Mouse (Mus musculus): Measurements from ENCODE around the gene Camsap3. TPM values are rescaled to one million over a fixed set of nuclear protein-coding genes. Genes with fewer than 3 reads are reported as not detected.
"Not testable (repeated sequence)": the region's sequence is repeated elsewhere in the genome, so short reads cannot be mapped to it uniquely, and the experiment has no call there.

The Camsap3 gene
- polyA plus RNA-seq, 1 experiment from 2014 or later, result 23.4 TPM

DNA sequence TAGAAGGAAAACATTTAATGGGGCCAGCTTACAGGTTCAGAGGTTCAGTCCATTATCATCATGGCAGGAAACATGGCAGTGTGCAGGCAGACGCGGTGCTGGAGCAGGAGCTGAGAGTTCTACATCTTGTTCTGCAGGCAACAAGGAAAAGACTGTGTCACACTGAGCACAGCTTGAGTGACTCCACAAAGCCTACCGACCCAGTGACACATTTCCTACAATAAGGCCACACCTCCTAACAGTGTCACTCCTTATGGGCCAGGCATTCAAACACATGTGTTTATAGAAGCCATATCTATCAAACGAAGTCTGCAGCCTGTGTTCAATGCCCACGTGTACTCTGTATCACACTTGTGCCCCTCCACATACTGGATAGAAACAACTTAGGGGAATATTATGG is 17.3 kb upstream of the Camsap3 start:
- no peak overlapping the region for H3K4me2 ChIP-seq (ENCODE audit: low read depth, low read length)
- H3K36me3 ChIP-seq (ENCODE audit: control insufficient read depth, insufficient read depth, low read length), result no peaks in the 10 kb centered on the region
- H3K4me1 ChIP-seq (ENCODE audit: control insufficient read depth, insufficient read depth, low read length), result no peaks in the 10 kb centered on the region
- H3K9ac ChIP-seq (ENCODE audit: low read depth, low read length), result no peak overlapping the region
- no peak for ATAC-seq
- no peaks in the 10 kb centered on the region for H3K9me3 ChIP-seq (ENCODE audit: control insufficient read depth, low read length)
- no peak overlapping the region for H3K4me3 ChIP-seq (ENCODE audit: low read length)
- WGBS, result 83% methylated on average over 5 of the region's 5 CpGs
- no peak overlapping the region for H3K27ac ChIP-seq (ENCODE audit: low read length)
- H3K27me3 ChIP-seq (replicated peaks; ENCODE audit: control insufficient read depth, insufficient read depth, low read length), result no peaks in the 10 kb centered on the region

DNA sequence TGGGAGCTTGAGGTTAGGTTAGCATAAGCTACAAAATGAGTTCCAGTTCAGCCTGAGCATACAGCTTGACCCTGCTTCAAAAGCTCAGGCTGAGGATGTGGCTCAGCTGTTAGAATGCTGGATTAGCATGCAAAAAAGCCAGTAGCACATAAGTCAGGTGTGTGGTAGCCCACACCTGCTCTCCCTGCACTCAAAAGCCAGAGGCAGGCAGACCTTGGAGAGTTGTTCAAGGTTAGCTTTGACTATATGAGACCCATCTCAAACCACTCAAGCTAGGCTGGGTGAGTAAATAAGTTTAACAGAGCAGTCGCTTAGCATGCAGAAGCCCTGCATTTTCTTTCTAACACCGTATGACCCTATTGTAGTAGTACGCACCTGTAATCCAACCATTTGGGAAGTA is 12.5 kb upstream of the Camsap3 start:
- no peaks in the 10 kb centered on the region for H3K9me3 ChIP-seq (ENCODE audit: control insufficient read depth, low read length)
- ATAC-seq, result no peak
- no peak overlapping the region for H3K9ac ChIP-seq (ENCODE audit: low read depth, low read length)
- H3K4me1 ChIP-seq (ENCODE audit: control insufficient read depth, insufficient read depth, low read length), result peaks cover 4% of the 10 kb centered on the region; the same call in 1 of the 2 replicates
- H3K27me3 ChIP-seq (replicated peaks; ENCODE audit: control insufficient read depth, insufficient read depth, low read length), result no peaks in the 10 kb centered on the region
- no peak overlapping the region for H3K27ac ChIP-seq (ENCODE audit: low read length)
- no peak overlapping the region for H3K4me3 ChIP-seq (ENCODE audit: low read length)
- H3K36me3 ChIP-seq (ENCODE audit: control insufficient read depth, insufficient read depth, low read length), result no peaks in the 10 kb centered on the region
- no peak overlapping the region for H3K4me2 ChIP-seq (ENCODE audit: low read depth, low read length)
- 94% methylated on average over 3 of the region's 3 CpGs for WGBS

DNA sequence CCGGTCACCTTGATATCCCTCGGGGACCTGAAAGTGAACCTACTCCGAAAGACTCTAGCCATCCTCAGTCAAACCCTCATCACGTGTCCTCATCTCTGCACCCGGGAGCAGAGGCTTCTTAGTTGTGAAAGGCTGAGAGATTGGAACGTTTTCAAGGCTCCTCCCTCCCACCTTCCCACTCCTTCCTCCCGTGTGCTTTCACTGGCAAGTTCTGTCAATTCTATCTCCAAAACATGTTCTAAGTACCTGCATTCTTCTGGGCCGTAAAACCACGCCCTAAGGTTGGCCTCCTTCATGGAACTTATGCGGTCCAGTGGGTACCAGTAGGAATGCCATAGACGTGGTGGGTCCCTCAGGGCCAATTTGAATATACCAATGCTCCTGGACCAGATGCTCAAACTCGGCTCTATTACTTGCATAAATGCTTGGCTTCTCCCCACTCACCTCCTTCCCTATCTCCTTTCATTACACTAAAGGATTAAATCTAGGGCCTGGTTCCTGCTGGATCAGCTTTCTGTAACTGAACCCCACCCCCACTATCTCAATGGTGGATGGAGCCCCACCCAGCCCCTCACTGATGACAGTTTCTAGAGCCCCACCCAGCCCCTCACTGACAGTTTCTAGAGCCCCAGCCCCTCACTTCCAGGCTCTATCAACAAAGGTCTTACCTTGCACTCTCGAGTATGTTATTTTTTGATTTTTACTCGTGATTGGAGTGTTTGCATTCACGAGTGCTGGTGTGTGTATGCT is 10.7 kb upstream of the Camsap3 start:
- no peaks in the 10 kb centered on the region for H3K27me3 ChIP-seq (replicated peaks; ENCODE audit: control insufficient read depth, insufficient read depth, low read length)
- H3K4me1 ChIP-seq (ENCODE audit: control insufficient read depth, insufficient read depth, low read length), result peaks cover 6% of the 10 kb centered on the region; the same call in 1 of the 2 replicates
- H3K9me3 ChIP-seq (ENCODE audit: control insufficient read depth, low read length), result no peaks in the 10 kb centered on the region
- no peak overlapping the region for H3K4me3 ChIP-seq (ENCODE audit: low read length)
- no peaks in the 10 kb centered on the region for H3K36me3 ChIP-seq (ENCODE audit: control insufficient read depth, insufficient read depth, low read length)
- H3K4me2 ChIP-seq (ENCODE audit: low read depth, low read length), result no peak overlapping the region
- 65% methylated on average over 15 of the region's 15 CpGs for WGBS
- no peak overlapping the region for H3K27ac ChIP-seq (ENCODE audit: low read length)
- H3K9ac ChIP-seq (ENCODE audit: low read depth, low read length), result no peak overlapping the region
- peak; percentile 29 for ATAC-seq

DNA sequence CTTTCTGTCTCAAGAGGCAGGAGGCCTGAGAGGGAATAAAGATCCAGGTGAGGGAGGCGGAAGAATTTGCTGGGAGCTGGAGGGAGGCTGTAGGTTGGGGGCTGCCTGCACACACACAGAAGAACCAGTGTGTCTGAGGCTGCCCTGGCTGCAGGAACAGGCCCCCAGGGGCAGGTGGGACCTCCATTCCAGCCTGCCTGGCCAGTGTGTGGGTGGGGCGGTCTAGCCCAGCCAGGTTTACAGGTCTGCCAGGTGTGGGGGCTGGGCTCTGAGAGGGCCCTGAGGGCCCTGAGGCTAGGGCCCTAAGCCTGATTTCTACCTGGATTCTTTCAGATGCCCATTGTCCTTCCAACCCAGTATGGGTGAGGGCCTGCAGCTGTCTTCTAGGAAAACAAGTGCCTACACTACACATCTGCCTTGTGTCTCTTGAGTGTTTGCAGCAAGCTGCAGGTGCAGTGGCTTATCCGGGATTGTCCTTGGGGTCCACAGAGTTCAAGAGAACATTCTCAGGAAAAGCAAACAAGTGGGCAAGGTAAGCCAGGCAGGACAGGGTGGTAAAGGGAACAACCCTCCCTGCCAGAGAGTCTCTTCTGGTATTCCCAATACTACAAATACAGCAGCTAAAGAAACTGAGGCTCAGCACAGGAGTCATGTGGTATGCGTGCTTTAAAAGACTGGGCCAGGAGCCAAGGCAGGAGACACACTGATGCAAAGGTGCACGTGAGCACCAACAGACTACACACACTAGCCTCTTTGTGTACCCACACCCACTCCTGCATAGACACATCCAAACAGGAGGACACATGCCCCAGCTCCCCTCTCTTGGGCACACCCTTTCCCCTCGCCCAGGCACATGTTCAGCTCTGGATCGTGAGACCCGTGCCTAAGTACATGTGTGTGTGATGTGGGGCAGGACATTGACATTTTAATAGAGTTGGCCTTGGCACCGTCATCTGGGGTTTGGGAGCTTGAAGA is 7.4 kb upstream of the Camsap3 start:
- peaks cover 6% of the 10 kb centered on the region; the same call in 1 of the 2 replicates for H3K4me1 ChIP-seq (ENCODE audit: control insufficient read depth, insufficient read depth, low read length)
- 59% methylated on average over 9 of the region's 9 CpGs for WGBS
- H3K9ac ChIP-seq (ENCODE audit: low read depth, low read length), result peak overlapping the region; percentile 34; the same call in 1 of the 2 replicates
- H3K27ac ChIP-seq (ENCODE audit: low read length), result peak overlapping the region; percentile 55; the same call in 1 of the 2 replicates
- H3K4me2 ChIP-seq (ENCODE audit: low read depth, low read length), result no peak overlapping the region
- ATAC-seq, result peak; percentile 79
- no peaks in the 10 kb centered on the region for H3K36me3 ChIP-seq (ENCODE audit: control insufficient read depth, insufficient read depth, low read length)
- H3K4me3 ChIP-seq (ENCODE audit: low read length), result no peak overlapping the region
- H3K9me3 ChIP-seq (ENCODE audit: control insufficient read depth, low read length), result no peaks in the 10 kb centered on the region
- no peaks in the 10 kb centered on the region for H3K27me3 ChIP-seq (replicated peaks; ENCODE audit: control insufficient read depth, insufficient read depth, low read length)

GRCm38 (mm10) chr8:3581961-3582360 is 5.1 kb upstream of the Camsap3 start:
- H3K9me3 ChIP-seq (ENCODE audit: control insufficient read depth, low read length); ATAC-seq; H3K27ac ChIP-seq (ENCODE audit: low read length); H3K36me3 ChIP-seq (ENCODE audit: control insufficient read depth, insufficient read depth, low read length); H3K4me1 ChIP-seq (ENCODE audit: control insufficient read depth, insufficient read depth, low read length); H3K9ac ChIP-seq (ENCODE audit: low read depth, low read length); H3K4me2 ChIP-seq (ENCODE audit: low read depth, low read length); H3K4me3 ChIP-seq (ENCODE audit: low read length); H3K27me3 ChIP-seq (replicated peaks; ENCODE audit: control insufficient read depth, insufficient read depth, low read length): not testable (repeated sequence)
- WGBS, result 82% methylated on average over 1 of the region's 3 CpGs

- Histone ChIP-seq H3K4me2 (ENCODE audit: low read depth, low read length) (no peak overlapping the region), H3K9ac (ENCODE audit: low read depth, low read length) (no peak overlapping the region), H3K36me3 (ENCODE audit: control insufficient read depth, insufficient read depth, low read length) (no peaks in the 10 kb centered on the region), H3K27ac (ENCODE audit: low read length) (no peak overlapping the region), H3K9me3 (ENCODE audit: control insufficient read depth, low read length) (no peaks in the 10 kb centered on the region), H3K27me3 (replicated peaks; ENCODE audit: control insufficient read depth, insufficient read depth, low read length) (peaks cover 3% of the 10 kb centered on the region; the same call in 1 of the 2 replicates), H3K4me3 (ENCODE audit: low read length) (no peak overlapping the region), H3K4me1 (ENCODE audit: control insufficient read depth, insufficient read depth, low read length) (no peaks in the 10 kb centered on the region)
- ATAC-seq, result no peak
- 77% methylated on average over 2 of the region's 2 CpGs for WGBS
Observed at GRCm38 (mm10) chr8:3586452-3586851, 641 bp upstream of the Camsap3 start.

DNA sequence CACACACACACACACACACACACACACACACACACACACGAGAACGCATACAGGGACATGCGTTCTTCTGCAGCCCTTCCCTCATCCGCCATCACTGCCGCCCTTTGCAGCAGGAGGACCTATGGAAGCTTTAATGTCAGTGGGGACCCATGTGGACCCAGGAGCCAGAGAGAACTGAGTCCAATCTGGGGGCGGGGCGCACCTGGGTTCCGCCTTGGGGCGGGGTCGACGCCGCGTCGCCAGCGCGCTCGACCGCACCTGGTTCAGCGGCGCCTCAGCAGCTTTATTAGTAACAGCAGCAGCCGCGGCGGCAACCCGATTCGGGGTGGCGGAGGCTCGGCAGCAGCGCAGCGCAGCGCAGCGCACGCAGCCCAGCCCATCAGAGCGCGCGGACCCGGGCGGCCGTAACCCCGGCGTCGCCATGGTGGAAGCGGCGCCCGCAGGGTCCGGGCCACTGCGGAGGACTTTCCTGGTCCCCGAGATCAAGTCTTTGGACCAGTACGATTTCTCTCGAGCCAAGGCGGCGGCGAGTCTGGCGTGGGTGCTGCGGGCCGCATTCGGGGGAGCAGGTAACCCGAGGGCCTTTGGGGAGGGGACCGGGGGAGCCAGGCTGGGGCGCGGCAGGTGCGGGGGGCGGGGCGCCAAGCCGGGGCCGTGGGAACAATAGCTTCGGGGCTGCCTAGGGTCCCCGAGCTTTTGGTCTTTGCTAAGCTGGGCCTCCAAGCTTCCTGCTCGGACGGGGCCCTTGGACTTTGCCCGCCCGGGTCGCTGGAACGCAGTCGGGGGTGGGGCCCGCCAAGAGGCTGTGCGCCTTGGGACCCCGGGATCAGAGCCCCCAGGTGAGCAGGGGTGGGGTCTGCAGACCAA is 531 bp downstream of the Camsap3 start:
- H3K27me3 ChIP-seq (replicated peaks; ENCODE audit: control insufficient read depth, insufficient read depth, low read length), result peaks cover 3% of the 10 kb centered on the region; the same call in 1 of the 2 replicates

GRCm38 (mm10) chr8:3588258-3588633 is 1.2 kb downstream of the Camsap3 start:
- peak; percentile 54 for ATAC-seq
- 5% methylated on average over 11 of the region's 11 CpGs for WGBS
- Histone ChIP-seq H3K9me3 (ENCODE audit: control insufficient read depth, low read length) (no peaks in the 10 kb centered on the region), H3K27ac (ENCODE audit: low read length) (peak overlapping the region; percentile 93), H3K4me1 (ENCODE audit: control insufficient read depth, insufficient read depth, low read length) (0 out of 2 replicates have a peak, but pooled peaks cover 2% of the 10 kb centered on the region), H3K9ac (ENCODE audit: low read depth, low read length) (peak overlapping the region; percentile 87), H3K4me3 (ENCODE audit: low read length) (peak overlapping the region; percentile 73), H3K27me3 (replicated peaks; ENCODE audit: control insufficient read depth, insufficient read depth, low read length) (peaks cover 3% of the 10 kb centered on the region; the same call in 1 of the 2 replicates), H3K4me2 (ENCODE audit: low read depth, low read length) (peak overlapping the region; percentile 83), H3K36me3 (ENCODE audit: control insufficient read depth, insufficient read depth, low read length) (no peaks in the 10 kb centered on the region)

More for the DNA sequence above, 531 bp downstream of the Camsap3 start:
- Histone ChIP-seq H3K9me3 (ENCODE audit: control insufficient read depth, low read length) (no peaks in the 10 kb centered on the region), H3K9ac (ENCODE audit: low read depth, low read length) (peak overlapping the region; percentile 87), H3K4me3 (ENCODE audit: low read length) (peak overlapping the region; percentile 73), H3K27ac (ENCODE audit: low read length) (peak overlapping the region; percentile 93), H3K4me2 (ENCODE audit: low read depth, low read length) (peak overlapping the region; percentile 83), H3K4me1 (ENCODE audit: control insufficient read depth, insufficient read depth, low read length) (no peaks in the 10 kb centered on the region), H3K36me3 (ENCODE audit: control insufficient read depth, insufficient read depth, low read length) (no peaks in the 10 kb centered on the region)
- peak; percentile 89 for ATAC-seq
- under 1% methylated on average over 77 of the region's 77 CpGs for WGBS

Data from intestine, embryonic 16.5 days (tissue).